Mouse (Mus musculus) CD8-positive naive resting alpha-beta T cell, adult 2 months (primary cell): ENCODE results near the gene Mgp.

ENCODE experiments used
- DNase-seq, 2 experiments: peaks; one replicate each; pipeline ENCODE4 v3.0.0; 2022; ENCODE audit warnings: low read depth in 2 of 2, low spot score in 2 of 2

Mgp gene

GRCm38 (mm10) chr6:136875670-136876069, at the start of gene Mgp:
TSS of gene Mgp (minus strand) at chr6:136875823.
- DNase-seq = no peak

DNA sequence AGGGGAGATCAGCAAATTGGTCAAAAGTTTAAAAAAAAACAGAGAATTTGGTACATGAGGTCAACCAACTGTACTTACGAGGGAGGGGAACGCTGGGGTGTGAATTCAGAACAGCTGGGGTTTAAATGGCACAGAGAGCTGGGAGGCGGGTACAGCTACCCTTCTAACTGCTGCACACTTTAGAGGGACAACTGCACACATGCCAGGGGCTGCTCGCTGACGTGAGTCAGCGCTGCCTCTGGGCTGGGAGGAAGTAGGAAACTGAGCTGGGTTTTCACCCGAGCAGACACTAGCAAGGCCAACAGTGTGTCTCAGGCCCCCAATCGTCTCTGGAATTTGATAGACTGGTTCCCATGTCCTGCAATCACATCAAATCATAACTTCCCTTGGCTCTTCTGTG, 49.4 kb upstream of the Mgp start:
- DNase-seq = no peak

GRCm38 (mm10) chr6:136923532-136923931, 47.9 kb upstream of the Mgp start, which contains the start of gene Pde6h:
TSS of gene Pde6h (plus strand) at chr6:136923832.
- no peak for DNase-seq

DNA sequence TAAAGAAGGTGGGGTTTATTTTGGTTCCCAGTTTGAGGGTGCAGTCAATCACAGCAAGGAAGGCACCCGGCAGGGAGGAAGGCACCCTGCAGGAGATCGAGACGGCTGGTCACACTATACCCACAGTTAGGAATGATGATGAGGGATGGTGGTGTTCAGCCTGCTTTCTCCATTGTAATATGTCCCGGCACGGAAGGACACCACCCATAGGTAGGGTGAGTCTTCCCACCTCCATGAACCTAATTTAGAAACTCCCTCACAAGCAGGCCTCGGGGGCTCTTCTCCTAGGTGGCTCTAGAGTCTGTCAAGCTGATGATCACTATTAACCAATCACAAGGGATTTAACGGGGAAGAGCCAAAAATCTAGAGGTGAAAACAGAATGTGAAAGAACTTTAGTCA, 47.2 kb upstream of the Mgp start:
- no peak for DNase-seq

DNA sequence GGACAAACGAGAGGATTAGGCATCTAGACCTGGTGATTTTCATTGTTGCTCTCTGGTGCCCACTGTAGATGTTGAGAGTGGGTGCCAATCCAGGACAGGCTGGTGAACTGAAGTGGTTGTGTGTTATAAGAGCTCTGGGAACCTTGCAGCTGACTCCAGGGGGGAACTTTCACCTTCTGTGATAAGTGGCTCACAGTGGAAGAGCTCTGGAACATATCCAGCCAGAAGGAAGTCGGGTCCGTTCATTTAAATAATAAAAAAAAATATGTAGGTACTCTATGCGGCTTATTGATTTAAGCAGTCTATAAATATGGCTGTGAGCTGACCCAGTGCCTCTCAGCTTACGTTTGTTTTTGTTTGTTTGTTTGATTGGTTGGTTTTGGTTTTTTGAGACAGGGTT, 46.5 kb upstream of the Mgp start, which contains the start of gene Erp27:
Gene Erp27, minus strand, starts transcription at position 101 of the 400 bp plus-strand sequence.
- no peak for DNase-seq

- no peak for DNase-seq
Observed at GRCm38 (mm10) chr6:136921601-136922000, 46.0 kb upstream of the Mgp start.

DNA sequence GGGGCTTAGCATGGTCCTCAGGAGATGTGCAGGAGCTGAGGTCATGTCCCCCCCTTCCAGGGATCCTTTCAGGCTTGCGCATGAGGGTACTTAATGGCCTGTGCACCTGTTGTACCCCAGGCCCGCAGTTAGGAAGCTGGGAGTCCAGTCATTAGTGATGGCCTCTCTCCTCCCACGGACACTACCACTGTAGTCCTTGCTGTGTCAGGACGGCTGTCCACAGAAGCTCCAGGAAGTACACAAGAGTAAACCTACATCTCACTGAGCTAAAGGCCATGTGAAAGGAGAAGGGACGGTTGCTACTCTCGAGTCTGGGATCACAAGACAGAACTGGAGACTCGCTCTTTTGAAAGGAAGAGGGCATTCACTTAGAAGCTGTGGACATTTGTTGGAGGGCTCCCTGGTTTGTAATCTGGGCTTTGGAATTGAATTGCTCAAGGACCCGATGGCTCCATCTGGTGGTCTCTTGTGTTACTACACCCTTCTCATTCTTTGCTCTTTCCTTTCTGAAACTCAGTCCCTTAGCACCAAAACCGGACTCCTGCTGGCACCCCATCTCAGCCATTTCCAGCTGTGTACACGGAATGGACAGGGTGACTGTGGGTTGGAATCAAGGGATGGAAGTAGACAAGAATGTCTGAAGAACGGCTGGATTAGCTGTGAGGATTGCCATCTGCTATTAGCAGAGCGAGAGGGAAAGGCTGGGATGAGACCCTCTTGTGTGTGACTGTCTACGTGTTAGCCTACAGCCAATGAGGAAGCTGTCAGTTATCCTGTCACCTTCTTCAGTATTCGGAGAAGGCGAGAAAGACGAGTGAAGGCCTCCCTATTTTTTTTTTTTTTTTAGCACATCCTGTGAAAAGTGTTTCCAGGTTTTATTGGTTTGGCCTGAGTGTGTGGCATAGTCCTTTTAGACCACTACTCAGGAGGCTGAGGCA, 45.0 kb upstream of the Mgp start:
- DNase-seq = peak; percentile 64 to 73

GRCm38 (mm10) chr6:136917885-136918284, 42.3 kb upstream of the Mgp start:
- DNase-seq = no peak

GRCm38 (mm10) chr6:136915721-136916395, 40.2 kb upstream of the Mgp start:
- DNase-seq = no peak

- DNase-seq = no peak
Observed at GRCm38 (mm10) chr6:136914234-136914633, 38.6 kb upstream of the Mgp start.

DNA sequence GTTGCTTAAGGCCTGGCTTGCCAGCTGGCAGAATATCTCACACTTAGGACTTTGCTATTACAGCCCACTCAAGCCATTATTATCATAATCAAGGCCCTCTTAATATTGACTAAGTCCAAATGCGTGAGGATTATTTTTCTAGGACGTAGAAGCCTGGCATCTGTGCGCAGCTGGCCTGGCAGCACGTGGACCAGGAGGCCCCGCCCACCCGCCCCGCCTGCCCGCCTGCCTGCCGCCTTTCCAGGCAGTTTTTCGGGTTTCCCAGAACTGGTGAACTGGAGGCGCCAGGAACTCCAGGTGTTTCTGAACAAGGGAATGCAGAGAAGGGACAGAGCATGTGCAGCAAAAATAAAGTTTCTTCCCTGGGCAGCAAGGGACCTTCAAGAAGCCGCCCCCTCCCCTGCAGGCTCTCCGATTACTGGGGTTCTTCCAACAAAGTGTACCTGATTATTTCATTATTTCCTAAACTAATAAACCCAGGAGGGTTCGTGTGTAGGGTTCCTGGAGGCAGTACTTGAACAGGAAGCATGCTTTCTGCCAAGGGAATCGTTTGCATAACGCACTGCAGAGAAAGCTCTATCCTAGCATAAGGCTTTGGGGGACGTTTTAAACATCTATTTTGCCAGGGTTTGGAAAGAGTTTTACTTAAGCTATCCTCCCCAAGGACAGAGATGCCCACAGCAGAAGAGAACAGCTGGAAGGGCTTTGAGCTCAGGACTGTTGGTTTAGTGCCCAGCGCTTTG, 37.9 kb upstream of the Mgp start:
- no peak for DNase-seq

- no peak for DNase-seq
Observed at GRCm38 (mm10) chr6:136912751-136913265, 37.2 kb upstream of the Mgp start.

- DNase-seq = no peak
Observed at GRCm38 (mm10) chr6:136910247-136910890, 34.7 kb upstream of the Mgp start.

DNA sequence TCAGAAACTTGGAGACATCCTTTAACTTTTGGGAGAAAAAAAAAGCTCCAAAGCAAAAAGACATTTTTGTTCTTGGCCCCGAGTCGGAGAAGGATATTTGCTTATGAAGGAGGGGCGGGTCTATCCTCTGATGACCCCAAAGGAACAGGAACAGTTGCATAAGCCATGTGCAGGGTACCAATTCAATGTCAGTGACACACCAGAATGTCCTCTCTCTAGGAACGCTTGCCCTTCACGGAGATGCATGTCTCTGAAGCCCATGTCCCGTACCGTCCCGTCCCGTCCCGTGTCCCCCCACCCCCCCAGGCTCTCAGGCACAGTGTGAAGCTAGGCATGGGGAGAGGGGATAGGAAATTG, 31.3 kb upstream of the Mgp start:
- DNase-seq = no peak

DNA sequence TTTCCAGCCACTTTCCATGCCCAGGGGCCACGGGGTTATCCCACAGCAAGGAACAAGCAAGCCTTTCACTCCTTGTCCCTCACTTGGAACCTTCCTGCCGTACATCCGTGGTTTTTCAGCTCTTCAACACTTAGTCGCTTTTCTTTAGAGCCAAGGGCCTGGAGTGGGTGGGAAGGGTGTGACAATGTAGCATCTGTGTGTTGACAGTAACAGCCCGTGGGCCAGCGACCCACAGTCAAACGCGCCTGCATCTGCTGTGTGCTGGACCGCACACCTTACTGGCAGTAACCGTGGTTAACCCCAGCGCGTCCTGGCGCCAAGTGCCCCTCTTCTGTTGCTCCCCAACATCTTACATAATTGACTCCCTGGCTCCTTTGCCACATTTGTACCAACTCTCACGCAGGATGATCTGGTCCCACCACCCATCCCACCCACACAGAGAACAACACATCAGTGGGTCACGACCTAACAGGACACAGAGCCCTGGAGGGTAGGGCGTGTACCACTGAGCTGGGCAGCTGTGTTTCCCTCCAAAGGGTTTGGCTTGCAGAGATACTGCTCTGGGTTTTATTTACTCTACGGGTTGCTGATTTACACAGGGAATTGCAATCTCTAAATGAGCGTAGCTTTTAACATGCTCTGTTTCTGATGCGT, 30.8 kb upstream of the Mgp start:
- DNase-seq = no peak

DNA sequence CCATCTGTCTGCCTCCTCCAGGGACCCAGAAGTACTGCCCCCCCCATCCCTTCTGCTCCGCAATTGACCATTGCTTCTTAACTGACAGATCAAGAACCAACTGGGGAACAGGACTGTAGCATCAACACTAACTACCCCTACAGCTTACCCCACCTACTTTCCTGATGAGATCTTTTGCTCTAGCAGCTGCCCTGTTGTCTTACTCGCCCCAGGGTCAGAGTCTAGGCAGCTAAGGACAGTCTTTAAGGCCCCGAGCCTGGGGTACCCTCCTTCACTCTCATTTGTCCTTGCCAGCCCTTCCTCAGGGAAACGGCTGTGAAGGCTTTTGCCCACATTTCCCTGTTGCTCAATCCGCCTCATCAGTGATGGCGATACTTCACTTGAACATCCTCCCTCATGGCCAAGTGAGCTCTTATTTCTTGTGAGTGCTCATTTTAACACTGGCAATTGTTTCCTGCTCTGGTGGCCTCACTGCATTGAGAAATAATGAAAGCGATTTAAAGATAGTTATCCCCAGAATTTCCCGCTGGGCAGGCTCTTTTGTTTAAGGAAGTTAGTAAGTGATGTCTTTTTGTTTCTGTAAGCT, 28.4 kb upstream of the Mgp start:
- no peak for DNase-seq

GRCm38 (mm10) chr6:136902527-136902926, 26.9 kb upstream of the Mgp start:
- no peak for DNase-seq

DNA sequence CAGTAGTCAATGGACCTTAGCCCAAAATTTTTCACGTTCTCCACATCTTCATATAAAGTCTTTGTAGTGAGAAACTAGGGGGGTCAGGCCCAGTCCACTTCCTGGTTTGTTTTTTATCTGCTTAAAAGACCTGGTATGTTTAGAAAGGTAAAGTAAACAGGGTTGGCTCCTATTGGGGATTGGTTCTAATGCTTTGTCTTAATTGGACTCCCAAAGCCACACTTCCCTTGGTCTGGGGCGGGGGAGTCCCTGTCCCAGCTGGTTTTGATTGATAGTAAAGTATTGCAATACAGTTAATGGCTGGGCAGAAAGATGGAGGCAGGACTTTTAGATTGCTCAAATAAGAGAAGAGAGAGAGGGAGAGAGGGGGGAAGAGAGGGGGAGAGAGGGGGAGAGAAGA, 25.4 kb upstream of the Mgp start:
- no peak for DNase-seq

DNA sequence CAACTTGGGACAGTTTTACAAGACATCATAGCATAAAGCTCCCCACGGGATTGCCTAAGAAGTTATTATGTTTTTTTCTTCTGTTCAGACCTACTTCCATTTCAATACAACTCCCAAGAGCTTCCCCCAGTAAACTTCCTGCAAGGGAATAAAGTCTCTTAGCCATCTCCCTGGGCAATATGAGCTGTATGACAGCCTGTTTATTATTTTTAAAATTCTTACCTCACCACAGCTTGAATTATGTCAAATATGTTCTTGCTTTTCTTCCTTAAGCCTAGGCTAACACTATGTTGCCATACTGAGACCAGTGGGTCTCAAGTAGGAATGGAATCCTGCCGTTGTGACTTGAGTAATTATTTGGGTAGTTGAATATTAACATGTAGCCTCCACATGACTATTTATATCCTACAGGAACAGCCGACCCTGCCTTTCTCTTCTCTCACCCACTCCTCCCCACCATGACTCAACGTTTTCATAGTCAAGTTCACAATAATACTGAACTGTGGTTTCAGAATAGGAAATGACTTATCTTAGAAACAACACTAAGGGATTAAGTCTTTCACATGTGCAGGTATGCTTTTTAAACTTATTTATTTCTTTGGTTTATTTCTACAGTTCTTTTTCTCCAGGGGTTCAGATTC, 24.9 kb upstream of the Mgp start:
- no peak for DNase-seq

DNA sequence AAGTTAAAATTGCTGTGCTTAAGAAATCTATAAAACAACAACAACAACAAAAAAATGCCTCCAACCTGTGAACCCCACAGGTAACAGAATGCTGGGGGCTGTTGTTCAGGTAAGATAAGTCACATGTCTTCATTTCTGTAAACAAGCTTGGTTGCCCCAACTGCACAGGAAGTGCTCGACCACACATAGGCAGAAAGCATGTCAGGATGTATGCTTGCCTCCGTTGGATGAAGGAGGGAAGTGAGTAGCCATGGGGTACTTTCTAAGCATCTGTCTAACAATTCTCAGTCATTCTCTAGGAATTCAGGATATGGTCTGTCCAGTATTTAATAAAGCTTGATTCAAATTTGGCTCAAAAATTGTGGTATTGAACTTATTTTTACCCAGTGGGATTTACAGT, 23.3 kb upstream of the Mgp start:
- peak; percentile 9 to 26 for DNase-seq
